Mouse (Mus musculus) hematopoietic stem cell, adult 5-6 weeks (primary cell): Measurements from ENCODE around the gene Nmur1. TPM values are rescaled to one million over a fixed set of nuclear protein-coding genes. Genes with fewer than 3 reads are reported as not detected.
A peak's percentile ranks its signal among the peaks of the same experiment; 100 is the strongest.
"Not testable (repeated sequence)": the region's sequence is repeated elsewhere in the genome, so short reads cannot be mapped to it uniquely, and the experiment has no call there.

Experiments
- ATAC-seq, 2 experiments: fragments of 125-278 bp in 1 of 2; replicated peaks in 1 of 2; 2 replicates each; pipeline ENCODE4 v1.8.0; 2016 to 2017; ENCODE audit warnings: inconsistent platforms in 2 of 2, mild to moderate bottlenecking in 2 of 2, moderate number of reproducible peaks in 2 of 2, low read depth in 1 of 2, moderate TSS enrichment in 1 of 2; ENCODE audit not compliant: low FRiP score in 2 of 2, poor library complexity in 2 of 2, severe bottlenecking in 2 of 2, insufficient read depth in 1 of 2, low TSS enrichment in 1 of 2
- total RNA-seq: library from RNA; stranded (forward); fragments of 172-1452, 232-1000 nt; gene quantifications from 2 replicates; pipeline ENCODE4 v1.2.3, GENCODE M21; 2017

Gene Nmur1
- total RNA-seq, 1 experiment from 2014 or later, result not detected

DNA sequence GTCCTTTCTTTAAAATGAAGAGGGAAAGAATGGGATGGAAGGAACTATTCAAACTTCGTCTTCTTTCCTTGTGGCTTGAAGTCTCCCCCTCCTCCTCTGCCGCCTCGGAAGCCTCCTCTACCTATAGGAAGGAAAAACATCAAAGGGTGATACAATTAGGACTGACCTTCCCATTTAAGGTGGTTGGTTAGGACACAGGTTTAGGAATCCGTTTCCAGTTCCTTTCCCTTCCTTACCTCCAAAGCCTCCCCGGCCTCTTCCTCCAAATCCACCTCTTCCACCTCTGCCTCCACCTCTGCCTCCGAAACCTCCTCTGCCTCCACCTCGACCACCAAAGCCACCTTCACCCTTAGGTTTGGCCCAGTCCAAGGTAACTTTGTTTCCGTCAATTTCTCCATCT lies 75.5 kb downstream of the Nmur1 start:
- ATAC-seq, result no peak

DNA sequence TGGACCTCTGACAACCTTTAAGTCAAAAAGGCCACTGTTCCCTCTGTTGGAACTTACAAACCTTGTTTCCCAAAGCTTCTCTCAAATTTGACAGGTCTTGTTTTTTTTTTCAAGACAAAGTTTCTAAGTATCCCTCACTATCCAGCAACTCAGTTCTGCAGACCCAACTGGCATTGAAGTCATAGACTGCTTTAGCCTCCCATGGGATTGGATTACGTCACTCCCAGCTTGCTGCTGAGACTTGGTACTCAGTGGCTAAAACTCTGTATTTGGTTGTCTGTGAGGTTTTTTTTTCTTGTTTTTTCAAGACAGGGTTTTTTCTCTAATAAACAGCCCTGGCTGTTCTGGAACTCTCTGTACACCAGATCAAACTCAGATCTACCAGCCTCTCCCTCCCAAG lies 76.3 kb downstream of the Nmur1 start:
- no peak for ATAC-seq

DNA sequence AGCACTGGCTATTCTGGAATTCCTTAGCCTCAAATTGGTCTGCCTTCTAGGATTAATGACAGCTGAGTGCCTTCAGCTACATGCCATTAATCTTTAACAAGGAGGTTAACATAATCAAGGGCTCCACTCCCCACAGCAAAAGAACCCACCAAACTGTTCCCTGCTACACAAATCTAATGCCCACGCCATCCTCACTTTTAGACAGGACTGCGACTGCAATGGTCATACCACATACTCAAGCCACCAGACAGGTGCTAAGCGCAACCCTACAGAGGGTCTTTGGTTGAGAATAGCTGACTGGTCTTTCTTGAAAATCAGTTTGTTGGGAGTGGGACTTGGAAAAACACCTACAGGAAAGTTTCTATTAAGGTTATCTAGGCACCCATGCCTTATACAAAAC lies 76.8 kb downstream of the Nmur1 start:
- ATAC-seq, result no peak

DNA sequence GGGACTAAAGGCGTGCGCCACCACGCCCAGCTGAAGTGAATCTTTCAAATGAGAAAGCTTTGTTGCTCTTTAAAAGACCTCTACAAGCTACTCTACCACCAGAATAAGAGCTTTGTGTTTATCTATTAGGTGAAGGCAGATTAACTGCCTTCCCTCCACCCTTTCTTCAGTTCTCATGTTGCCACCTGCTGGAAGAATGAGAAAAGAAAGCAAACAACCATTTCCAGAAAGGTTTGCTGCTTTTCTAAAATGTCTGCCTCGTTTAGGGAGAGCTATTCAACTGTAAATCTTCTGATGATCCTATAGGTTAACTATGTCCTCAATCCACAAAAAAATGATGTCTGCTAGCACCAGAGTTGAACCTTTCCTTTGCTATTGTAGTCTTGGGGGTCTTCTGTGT lies 77.2 kb downstream of the Nmur1 start:
- no peak for ATAC-seq

DNA sequence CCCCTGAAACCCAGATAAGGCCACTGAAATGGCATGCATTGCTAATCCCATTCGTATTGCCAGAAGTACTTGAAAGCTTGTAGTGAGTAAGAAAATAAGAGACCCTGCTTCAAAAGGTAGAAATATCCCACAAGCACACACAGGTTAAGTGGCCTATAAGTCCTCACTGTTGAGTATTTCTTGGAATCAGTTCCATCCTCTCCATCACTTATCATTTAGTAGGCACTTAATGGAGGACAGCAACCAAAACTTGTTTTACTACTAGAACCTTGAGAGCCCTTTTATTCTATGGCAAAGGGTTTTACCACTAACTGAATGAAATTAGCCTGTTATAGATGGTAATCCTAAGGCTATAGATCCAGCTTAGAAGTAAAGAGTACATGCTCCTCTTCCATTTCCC lies 77.9 kb downstream of the Nmur1 start:
- no peak for ATAC-seq

DNA sequence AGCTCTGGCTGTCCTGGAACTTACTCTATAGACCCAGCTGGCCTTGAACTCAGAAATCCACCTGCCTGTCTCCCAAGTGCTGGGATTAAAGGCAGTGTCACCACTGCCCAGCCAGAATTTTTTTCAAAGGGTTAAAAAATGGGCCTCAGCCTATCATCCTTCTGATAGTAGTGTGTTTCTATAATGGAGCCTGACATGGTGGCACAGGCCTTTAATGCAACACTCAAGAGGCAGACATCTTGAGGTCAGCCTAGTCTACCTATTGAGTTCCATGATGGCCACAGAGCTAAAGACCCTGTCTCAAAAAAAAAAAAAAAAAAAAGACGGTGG lies 78.3 kb downstream of the Nmur1 start:
- ATAC-seq, result no peak

DNA sequence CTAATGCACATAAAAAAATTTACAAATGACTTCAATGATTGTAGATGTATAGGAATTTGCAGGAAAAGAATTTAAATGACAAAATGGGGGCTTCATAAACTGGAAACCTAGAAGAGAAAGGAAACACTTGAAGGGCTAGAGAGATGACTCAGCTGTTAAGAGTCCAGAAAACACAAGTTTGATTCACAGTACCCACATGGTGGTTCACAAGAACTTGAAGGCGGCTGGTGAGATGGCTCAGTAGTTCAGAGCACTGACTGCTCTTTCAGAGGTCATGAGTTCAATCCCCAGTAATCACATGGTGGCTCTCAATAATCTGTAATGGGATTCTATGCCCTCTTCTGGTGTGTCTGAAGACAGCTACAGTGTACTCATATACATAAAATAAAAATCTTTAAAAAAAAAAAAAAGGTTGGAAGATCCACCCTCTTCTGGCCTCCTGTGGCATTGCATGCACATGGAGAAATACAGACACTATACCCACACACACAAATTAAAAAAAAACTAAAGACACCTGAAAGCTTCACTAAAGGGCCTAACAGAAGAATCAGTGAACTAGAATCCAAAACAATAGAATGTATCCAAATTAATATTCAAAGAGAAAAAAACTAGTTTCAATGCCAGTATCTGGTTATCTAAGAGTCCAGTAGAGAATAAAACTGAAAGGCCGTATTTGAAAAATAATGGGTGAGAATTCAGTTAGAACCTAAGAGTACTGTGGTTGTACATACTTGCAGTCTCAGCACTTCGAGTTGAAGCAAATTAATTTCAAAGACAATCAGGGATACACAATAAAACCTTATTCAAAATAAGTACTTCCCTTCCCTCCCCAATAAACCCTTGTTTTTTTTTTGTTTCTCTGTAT lies 78.9 kb downstream of the Nmur1 start:
- ATAC-seq, result no peak

DNA sequence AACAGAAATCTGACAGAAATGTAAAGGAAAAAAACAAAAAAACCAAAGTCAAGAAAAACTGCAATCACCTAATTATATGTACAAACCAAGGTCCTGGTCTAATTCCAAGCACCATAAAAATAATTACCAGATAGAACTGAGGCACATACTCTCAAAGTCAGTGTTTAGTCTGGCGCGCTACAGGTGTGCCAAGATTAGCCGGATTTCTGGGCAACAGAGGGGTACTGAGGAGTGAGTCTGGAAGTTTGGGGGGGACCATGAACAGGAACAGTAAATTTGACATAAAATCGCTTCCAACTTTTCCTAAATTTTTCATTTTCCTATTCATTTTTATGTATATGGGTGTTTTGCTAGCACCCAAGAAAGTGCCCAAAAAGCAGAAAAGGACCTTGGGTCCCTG lies 80.1 kb downstream of the Nmur1 start:
- ATAC-seq, result no peak

DNA sequence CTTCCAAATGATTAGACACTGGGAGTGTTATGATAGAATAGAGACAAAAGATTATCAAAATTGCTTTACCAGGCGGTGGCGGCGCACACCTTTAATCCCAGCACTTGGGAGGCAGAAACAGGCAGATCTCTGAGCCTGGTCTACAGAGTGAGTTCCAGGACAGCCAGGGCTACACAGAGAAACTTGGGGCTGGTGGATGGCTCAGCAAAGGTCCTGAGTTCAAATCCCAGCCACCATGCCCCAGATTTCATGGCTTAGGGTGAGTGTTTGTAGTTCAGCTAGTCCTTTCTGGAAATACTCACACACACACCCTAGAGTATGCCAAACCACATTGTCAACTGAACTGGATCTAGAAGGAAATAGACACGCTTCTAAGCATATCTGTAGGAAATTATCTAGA lies 81.0 kb downstream of the Nmur1 start:
- no peak for ATAC-seq

DNA sequence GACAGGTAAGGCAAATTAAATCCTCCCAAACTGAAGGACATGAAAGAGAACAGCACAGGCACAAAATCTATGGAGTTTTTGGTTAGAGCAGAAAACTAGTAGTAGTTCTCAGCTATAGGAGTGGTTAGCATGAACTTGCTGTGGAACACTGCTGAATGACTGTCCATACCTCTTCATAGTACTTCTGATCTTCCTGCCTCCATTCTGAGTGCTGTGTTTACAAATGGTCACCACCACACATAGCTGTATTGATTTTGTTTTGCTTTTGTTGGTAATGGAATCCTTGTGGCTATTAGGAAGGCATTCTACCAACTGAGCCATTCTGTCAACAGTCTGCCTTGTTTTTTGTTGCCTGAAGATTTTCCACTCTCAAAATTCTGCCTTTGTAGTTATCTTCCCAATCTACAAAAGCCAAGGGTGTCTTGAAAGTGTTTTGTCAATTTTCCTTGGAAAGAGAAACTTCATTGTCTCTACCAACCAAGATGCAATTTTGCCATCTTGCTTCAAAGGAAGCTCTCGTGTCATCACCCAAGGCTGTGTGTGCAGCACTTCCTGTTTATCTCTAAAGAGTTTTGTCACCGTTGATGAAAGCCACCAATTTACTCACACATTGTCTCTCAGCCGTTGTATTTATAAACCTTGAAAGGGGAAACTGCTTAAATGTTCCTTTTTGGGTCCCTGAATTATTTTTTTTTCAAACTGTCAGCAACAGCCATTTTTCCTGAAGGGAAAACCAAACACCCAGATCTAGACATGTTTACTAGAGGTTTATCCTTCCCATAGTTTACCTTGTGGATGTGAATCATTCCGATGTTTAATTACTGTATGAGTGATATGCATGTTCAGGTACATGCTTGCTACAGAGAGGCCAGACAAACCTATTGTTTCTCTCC lies 81.8 kb downstream of the Nmur1 start:
- peak in 1 of 2 experiments; percentile 54; a peak in 1 of 4 replicates for ATAC-seq

DNA sequence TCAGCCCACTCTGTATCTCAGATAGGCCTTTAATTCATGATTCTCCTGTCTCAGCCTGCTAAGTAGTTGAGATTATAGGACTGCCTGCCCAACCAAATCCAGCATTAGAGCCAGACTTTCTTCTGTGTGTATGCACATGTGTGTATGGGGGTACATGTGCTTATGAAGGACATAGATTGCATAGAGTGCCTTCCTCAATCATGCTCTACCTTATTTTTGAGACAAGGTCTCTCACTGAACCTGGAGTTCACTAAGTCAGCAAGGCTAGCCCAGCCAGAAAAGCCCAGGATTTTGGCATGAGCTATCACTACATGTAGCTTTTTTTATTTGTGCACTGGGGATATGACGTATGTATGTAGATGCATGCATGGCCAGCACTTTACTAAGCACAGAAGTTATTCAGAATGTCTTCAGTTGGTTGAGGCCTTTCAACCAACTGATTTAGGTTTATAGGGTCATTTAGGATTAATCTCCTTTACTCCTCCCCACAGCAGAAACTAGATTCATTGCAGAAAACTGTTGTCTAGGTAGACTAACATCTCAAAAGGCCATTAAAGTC lies 82.9 kb downstream of the Nmur1 start:
- ATAC-seq, result no peak

DNA sequence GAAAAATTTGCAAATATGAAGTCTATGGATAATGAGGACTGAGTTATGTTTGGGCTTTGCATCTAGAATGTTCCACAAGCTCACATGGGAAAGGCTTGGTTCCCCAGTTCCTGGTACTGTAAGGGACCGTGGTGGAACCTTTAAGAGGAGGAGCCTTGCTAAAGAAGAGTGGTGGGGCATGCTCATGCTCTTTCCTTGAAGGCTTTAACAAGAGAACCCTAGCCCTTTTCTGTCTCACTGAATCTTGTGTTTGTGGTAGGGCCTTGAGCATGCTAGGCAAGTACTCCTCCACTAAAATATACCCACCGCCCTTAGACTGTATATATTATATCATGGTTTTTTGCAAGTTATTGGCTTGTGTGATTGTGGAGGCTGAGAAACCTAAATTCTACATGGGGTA lies 83.7 kb downstream of the Nmur1 start:
- no peak for ATAC-seq

DNA sequence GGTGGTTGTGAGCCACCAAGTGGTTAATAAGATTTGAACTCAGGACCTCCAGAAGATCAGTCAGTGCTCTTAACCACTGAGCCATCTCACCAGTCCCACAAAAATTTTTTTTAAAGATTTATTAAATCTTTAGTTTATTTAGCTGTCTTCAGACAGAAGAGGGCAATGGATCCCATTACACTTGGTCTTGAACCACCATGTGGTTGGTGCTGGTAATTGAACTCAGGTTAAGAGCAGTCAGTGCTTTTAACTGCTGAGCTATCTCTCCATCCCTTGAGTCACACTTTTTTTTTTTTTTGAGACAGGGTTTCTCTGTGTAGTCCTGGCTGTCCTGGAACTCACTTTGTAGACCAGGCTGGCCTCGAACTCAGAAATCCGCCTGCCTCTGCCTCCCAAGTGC lies 84.9 kb downstream of the Nmur1 start:
- not testable (repeated sequence) for ATAC-seq

DNA sequence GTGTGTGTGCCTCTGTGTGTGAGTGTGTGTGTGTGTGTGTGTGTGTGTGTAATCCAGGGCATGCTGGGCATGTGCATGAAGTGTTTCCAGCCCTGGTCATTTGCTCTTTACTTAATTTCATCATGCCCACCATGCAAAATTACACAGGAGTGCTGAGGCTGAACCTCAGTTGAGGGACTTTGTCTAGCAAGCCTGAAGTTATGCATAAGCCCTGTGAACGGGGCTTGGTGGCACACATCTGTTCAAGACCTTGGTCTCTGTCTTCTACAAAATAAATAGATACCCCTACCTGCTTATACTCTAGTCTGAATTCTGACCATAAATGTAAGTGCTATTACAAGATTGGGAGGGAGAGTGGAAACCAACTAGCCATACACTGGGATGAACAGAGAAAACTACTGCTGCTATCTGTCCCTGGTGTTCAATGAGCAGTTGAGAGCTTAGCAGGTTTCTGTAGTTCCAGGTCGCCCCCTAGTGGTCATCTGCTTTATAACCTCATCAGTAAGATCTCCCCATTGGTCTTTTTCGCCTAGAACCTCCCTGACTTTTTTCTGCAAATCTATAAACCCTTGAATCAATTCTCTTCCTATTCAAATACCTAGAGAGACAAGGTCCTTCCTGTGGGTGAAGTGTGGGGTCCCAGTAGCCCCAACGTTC lies 86.7 kb downstream of the Nmur1 start:
- peak; percentile 65 to 80 for ATAC-seq

DNA sequence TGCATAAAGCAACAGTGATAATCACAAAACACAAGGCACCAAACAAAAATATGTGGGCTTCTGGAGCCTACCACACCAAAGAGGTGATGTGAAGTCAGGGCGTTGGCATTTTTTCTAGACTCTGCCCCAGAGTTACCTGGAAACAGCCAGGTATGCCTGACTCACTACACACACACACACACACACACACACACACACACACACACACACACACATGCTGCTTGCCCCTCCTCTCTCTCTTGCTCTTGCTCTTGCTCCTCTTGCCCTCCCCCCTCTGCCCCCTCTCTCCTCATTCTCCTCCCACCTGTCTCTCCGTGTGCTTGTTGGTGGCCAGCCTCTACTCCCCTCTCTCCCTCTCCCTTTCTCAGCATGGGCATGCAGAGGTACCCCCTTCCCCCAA lies 89.7 kb downstream of the Nmur1 start:
- no peak for ATAC-seq
